ENCODE assay signal across 12 mouse cellular contexts in the genomic region with DNA sequence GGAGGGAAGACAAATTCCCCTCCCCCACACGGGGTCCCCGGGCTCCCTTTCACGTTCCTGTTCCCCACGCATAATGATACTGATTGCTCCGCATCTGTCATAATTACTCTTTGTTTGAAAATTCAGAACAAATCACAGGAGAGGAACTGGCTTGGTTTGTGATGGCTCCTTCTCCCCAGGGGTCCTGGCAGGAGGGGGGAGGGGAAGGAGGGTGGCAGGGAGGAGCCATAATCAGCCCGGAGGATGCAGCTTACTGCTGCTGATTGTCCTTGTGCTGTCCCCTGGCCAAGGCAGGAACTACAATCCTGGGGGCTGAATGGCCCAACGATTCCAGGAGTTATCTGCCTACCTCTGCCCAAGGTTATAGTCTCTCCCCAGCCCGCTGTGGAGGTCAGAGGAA. TPM values are rescaled to one million over a fixed set of nuclear protein-coding genes. Genes with fewer than 3 reads are reported as not detected.
A peak's percentile ranks its signal among the peaks of the same experiment; 100 is the strongest.
DNase-seq lines count a peak whose midpoint lies in the region; ATAC-seq and TF ChIP-seq lines count a peak whose summit lies in the region.
"Had no signal": no experiment of that assay in that cellular context is flagged by ENCODE, and none has a peak within 500 bp of the region (broad histone marks: within the 10 kb centered on the region; RNA-seq: fewer than 3 reads in every experiment).

No protein-coding gene starts in this region.

- no peak for TF ChIP-seq EP300 in liver, postnatal 0 days (IDR thresholded peaks at IDR 0.05; ENCODE audit: low read depth)

- H3K36me3 ChIP-seq in heart, embryonic 13.5 days = no peaks in the 10 kb centered on the region
- H3K36me3 ChIP-seq in forebrain, embryonic 14.5 days (ENCODE audit: control insufficient read depth, insufficient read depth, low read length) = peaks cover 11% of the 10 kb centered on the region
- H3K36me3 ChIP-seq in midbrain, embryonic 13.5 days = peaks cover 15% of the 10 kb centered on the region
- H3K36me3 ChIP-seq in liver, postnatal 0 days (replicated peaks; ENCODE audit: insufficient read depth, low read length) = no peaks in the 10 kb centered on the region
- H3K36me3 ChIP-seq: limb, embryonic 13.5 days had no signal

- no peaks in the 10 kb centered on the region for H3K9me3 ChIP-seq in heart, embryonic 13.5 days
- no peaks in the 10 kb centered on the region for H3K9me3 ChIP-seq in forebrain, embryonic 14.5 days (replicated peaks; ENCODE audit: control insufficient read depth, low read length)
- no peaks in the 10 kb centered on the region for H3K9me3 ChIP-seq in midbrain, embryonic 13.5 days
- H3K9me3 ChIP-seq in liver, postnatal 0 days (ENCODE audit: low read length) = no peaks in the 10 kb centered on the region
- H3K9me3 ChIP-seq: limb, embryonic 13.5 days had no signal

- H3K9ac ChIP-seq in heart, embryonic 13.5 days = peak overlapping the region; percentile 52
- H3K9ac ChIP-seq in forebrain, embryonic 14.5 days (ENCODE audit: low read length) = peak overlapping the region; percentile 45; the same call in 1 of the 2 replicates
- peak overlapping the region; percentile 40; the same call in 1 of the 2 replicates for H3K9ac ChIP-seq in midbrain, embryonic 13.5 days (replicated peaks)
- H3K9ac ChIP-seq in liver, postnatal 0 days (replicated peaks) = no peak overlapping the region
- H3K9ac ChIP-seq: limb, embryonic 13.5 days had no signal

- H3K27ac ChIP-seq in heart, embryonic 13.5 days (replicated peaks) = no peak overlapping the region
- peak overlapping the region; percentile 64 for H3K27ac ChIP-seq in forebrain, embryonic 14.5 days (ENCODE audit: low read depth, low read length)
- H3K27ac ChIP-seq in midbrain, embryonic 13.5 days = peak overlapping the region; percentile 73
- H3K27ac ChIP-seq in liver, postnatal 0 days (ENCODE audit: low read depth) = no peak overlapping the region
- H3K27ac ChIP-seq: limb, embryonic 13.5 days had no signal

- H3K4me1 ChIP-seq in heart, embryonic 13.5 days = peaks cover 47% of the 10 kb centered on the region
- H3K4me1 ChIP-seq in forebrain, embryonic 14.5 days (ENCODE audit: control insufficient read depth, insufficient read depth, low read length) = peaks cover 38% of the 10 kb centered on the region
- peaks cover 90% of the 10 kb centered on the region for H3K4me1 ChIP-seq in midbrain, embryonic 13.5 days (replicated peaks)
- H3K4me1 ChIP-seq in liver, postnatal 0 days (ENCODE audit: insufficient read depth) = 0 out of 2 replicates have a peak, but pooled peaks cover 4% of the 10 kb centered on the region

- H3K27me3 ChIP-seq in heart, embryonic 13.5 days (replicated peaks) = peaks cover 26% of the 10 kb centered on the region
- no peaks in the 10 kb centered on the region for H3K27me3 ChIP-seq in forebrain, embryonic 14.5 days (replicated peaks; ENCODE audit: control insufficient read depth, insufficient read depth, low read length)
- H3K27me3 ChIP-seq in midbrain, embryonic 13.5 days = no peaks in the 10 kb centered on the region
- peaks cover 46% of the 10 kb centered on the region for H3K27me3 ChIP-seq in liver, postnatal 0 days (ENCODE audit: insufficient read depth, low read length)

- DNase-seq in heart, postnatal 25 days (ENCODE audit: low spot score) = no peak
- DNase-seq in R1 (ENCODE audit: low read depth, low spot score) = peak; percentile 47
- DNase-seq in forebrain, embryonic 14.5 days (ENCODE audit: low spot score) = peak; percentile 47
- DNase-seq in urinary bladder, postnatal 14 days (ENCODE audit: low spot score) = no peak
- no peak for DNase-seq in gastrocnemius, postnatal 14 days
- no peak for DNase-seq in liver, postnatal 0 days
- DNase-seq: kidney, postnatal 36 days had no signal

- peak overlapping the region; percentile 47 for H3K4me2 ChIP-seq in heart, embryonic 13.5 days
- H3K4me2 ChIP-seq in forebrain, embryonic 14.5 days (ENCODE audit: low read length) = peak overlapping the region; percentile 26; the same call in 1 of the 2 replicates
- peak overlapping the region; percentile 25 for H3K4me2 ChIP-seq in midbrain, embryonic 13.5 days (replicated peaks)
- no peak overlapping the region for H3K4me2 ChIP-seq in liver, postnatal 0 days (ENCODE audit: low read depth, low read length)
- H3K4me2 ChIP-seq: limb, embryonic 13.5 days had no signal

- WGBS in heart, embryonic 13.5 days = 7% methylated on average over 8 of the region's 8 CpGs
- WGBS in forebrain, embryonic 14.5 days = 9% methylated on average over 8 of the region's 8 CpGs
- WGBS in midbrain, embryonic 13.5 days = 8% methylated on average over 8 of the region's 8 CpGs
- 10% methylated on average over 8 of the region's 8 CpGs for WGBS in liver, postnatal 0 days (ENCODE audit: insufficient replicate concordance)

- 0 out of 2 replicates have a peak overlapping the region, but pooled peaks have one; percentile 1 for H3K4me3 ChIP-seq in heart, embryonic 13.5 days
- H3K4me3 ChIP-seq in forebrain, embryonic 14.5 days (ENCODE audit: low read depth, low read length) = no peak overlapping the region
- no peak overlapping the region for H3K4me3 ChIP-seq in midbrain, embryonic 13.5 days (replicated peaks)
- no peak overlapping the region for H3K4me3 ChIP-seq in liver, postnatal 0 days (ENCODE audit: low read depth, low read length)
- H3K4me3 ChIP-seq: limb, embryonic 13.5 days had no signal

- no peak for ATAC-seq in heart, embryonic 13.5 days (ENCODE audit: extremely low read depth, insufficient number of reproducible peaks, low FRiP score, low TSS enrichment)
- no peak for ATAC-seq in forebrain, embryonic 14.5 days
- peak; percentile 18; the same call in 1 of the 2 replicates for ATAC-seq in midbrain, embryonic 13.5 days
- no peak for ATAC-seq in liver, postnatal 0 days

- intact Hi-C loops in heart, postnatal 25 days (cut with DNase I) = no loop called here
- intact Hi-C loops in gastrocnemius, postnatal 14 days (cut with DNase I; ENCODE audit: low total_unique reads) = no loop called here

- no peak for TF ChIP-seq CTCF in liver, postnatal 0 days (IDR thresholded peaks at IDR 0.05; ENCODE audit: low read depth)

RNA-seq across cellular contexts. Expression of a gene that starts 15.6 kb away (rescaled TPM):
- 0.88 and 0.98 TPM in 2 replicates for polyA plus RNA-seq in heart, embryonic 13.5 days (2015; fragmentation: Nextera tagmentation; extraction: Ambion mirVana)
- total RNA-seq in heart, postnatal 25 days (2021) = under 1 TPM in 1 of 2 experiments, not detected in 1; 0.08 TPM
- polyA plus RNA-seq in forebrain, embryonic 14.5 days (2014; fragmentation: Nextera tagmentation; extraction: Ambion mirVana) = 5.1 and 5.8 TPM in 2 replicates
- 23.5 and 25.2 TPM in 2 replicates for polyA plus RNA-seq in midbrain, embryonic 13.5 days (2015; fragmentation: Nextera tagmentation; extraction: Ambion mirVana)
- under 1 TPM; 0.37 to 0.58 TPM for total RNA-seq in gastrocnemius, postnatal 14 days (2021)
- not detected in 2 replicates for polyA plus RNA-seq in liver, postnatal 0 days (2015; fragmentation: Nextera tagmentation; extraction: Ambion mirVana)
- total RNA-seq: granulocyte monocyte progenitor cell, adult 5-6 weeks had no signal
- polyA plus RNA-seq: C2C12 had no signal

RNA-seq across cellular contexts. Expression of a gene that starts 38.5 kb away (rescaled TPM):
- polyA plus RNA-seq in heart, embryonic 13.5 days (2015; fragmentation: Nextera tagmentation; extraction: Ambion mirVana) = 4.5 and 5.1 TPM in 2 replicates
- 1 to 10 TPM; 4.2 TPM for total RNA-seq in heart, postnatal 25 days (2021)
- 4.2 and 4.4 TPM in 2 replicates for polyA plus RNA-seq in forebrain, embryonic 14.5 days (2014; fragmentation: Nextera tagmentation; extraction: Ambion mirVana)
- polyA plus RNA-seq in midbrain, embryonic 13.5 days (2015; fragmentation: Nextera tagmentation; extraction: Ambion mirVana) = 4.8 and 5.6 TPM in 2 replicates
- total RNA-seq in gastrocnemius, postnatal 14 days (2021) = 1 to 10 TPM; 4.9 to 5.4 TPM
- polyA plus RNA-seq in liver, postnatal 0 days (2015; fragmentation: Nextera tagmentation; extraction: Ambion mirVana) = 11.7 and 12.0 TPM in 2 replicates

RNA-seq across cellular contexts. Expression of a gene that starts 55.3 kb away (rescaled TPM):
- 10.4 and 11.0 TPM in 2 replicates for polyA plus RNA-seq in heart, embryonic 13.5 days (2015; fragmentation: Nextera tagmentation; extraction: Ambion mirVana)
- 10 to 100 TPM in 1 of 2 experiments, 1 to 10 TPM in 1; 8.9 to 10.3 TPM for total RNA-seq in heart, postnatal 25 days (2021)
- polyA plus RNA-seq in forebrain, embryonic 14.5 days (2014; fragmentation: Nextera tagmentation; extraction: Ambion mirVana) = 8.9 and 13.4 TPM in 2 replicates
- polyA plus RNA-seq in midbrain, embryonic 13.5 days (2015; fragmentation: Nextera tagmentation; extraction: Ambion mirVana) = 11.0 and 12.6 TPM in 2 replicates
- 10 to 100 TPM; 31.8 to 39.9 TPM for total RNA-seq in gastrocnemius, postnatal 14 days (2021)
- polyA plus RNA-seq in liver, postnatal 0 days (2015; fragmentation: Nextera tagmentation; extraction: Ambion mirVana) = 5.8 and 6.0 TPM in 2 replicates

Comparison
In these comparisons a context has a peak if more than half of its experiments do, and no peak if none do; other contexts are left out.
1. H3K27ac ChIP-seq: peak in forebrain, embryonic 14.5 days (single experiment) and midbrain, embryonic 13.5 days (single experiment); none in heart, embryonic 13.5 days (single experiment) and liver, postnatal 0 days (single experiment).
2. DNase-seq: peak in R1 (single experiment) and forebrain, embryonic 14.5 days (single experiment); none in heart, postnatal 25 days (single experiment), urinary bladder, postnatal 14 days (single experiment), gastrocnemius, postnatal 14 days (single experiment) and liver, postnatal 0 days (single experiment).